Mouse (Mus musculus): ENCODE measurements around the gene Zfp57. TPM values are rescaled to one million over a fixed set of nuclear protein-coding genes. Genes with fewer than 3 reads are reported as not detected.

Zfp57 gene
- polyA plus RNA-seq, 1 experiment from 2014 or later, result 112 TPM

GRCm38 (mm10) chr17:37047332-37047976, 46.5 kb downstream of the Zfp57 start:
- H3K9ac ChIP-seq, result peak overlapping the region; percentile 93

GRCm38 (mm10) chr17:37047981-37048380, 47.0 kb downstream of the Zfp57 start:
- WGBS, result 17% methylated on average over 3 of the region's 3 CpGs
- peaks cover 47% of the 10 kb centered on the region for H3K4me1 ChIP-seq
- no peak for ATAC-seq (ENCODE audit: insufficient number of reproducible peaks, insufficient read depth, low FRiP score, low TSS enrichment, low read depth)

More at GRCm38 (mm10) chr17:37047332-37047976, 46.5 kb downstream of the Zfp57 start:
- Histone ChIP-seq H3K9me3 (no peaks in the 10 kb centered on the region), H3K4me2 (peak overlapping the region; percentile 92), H3K36me3 (no peaks in the 10 kb centered on the region), H3K4me3 (peak overlapping the region; percentile 80), H3K27ac (no peak overlapping the region), H3K27me3 (peaks cover 5% of the 10 kb centered on the region), H3K4me1 (peaks cover 47% of the 10 kb centered on the region)
- ATAC-seq (ENCODE audit: insufficient number of reproducible peaks, insufficient read depth, low FRiP score, low TSS enrichment, low read depth), result no peak
- WGBS, result 18% methylated on average over 19 of the region's 19 CpGs

DNA sequence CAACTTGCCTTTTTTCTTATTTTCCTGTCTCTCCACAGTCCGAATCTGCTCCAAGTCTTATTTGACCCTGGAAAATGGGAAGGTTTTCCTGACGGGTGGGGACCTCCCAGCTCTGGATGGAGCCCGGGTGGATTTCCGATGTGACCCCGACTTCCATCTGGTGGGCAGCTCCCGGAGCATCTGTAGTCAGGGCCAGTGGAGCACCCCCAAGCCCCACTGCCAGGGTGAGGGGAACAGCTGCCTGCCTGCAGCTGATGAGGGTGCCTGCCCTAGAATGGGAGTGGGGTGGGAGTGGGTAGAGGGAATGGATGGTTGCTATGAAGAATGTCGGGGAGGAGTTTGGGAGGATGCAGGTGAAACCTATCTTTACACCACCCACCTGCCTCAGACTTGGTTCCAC, 47.4 kb downstream of the Zfp57 start:
- H3K4me3 ChIP-seq, result peak overlapping the region; percentile 16
- WGBS, result 56% methylated on average over 7 of the region's 7 CpGs
- H3K4me2 ChIP-seq, result no peak overlapping the region; the same call in 1 of the 2 replicates

More at GRCm38 (mm10) chr17:37047981-37048380, 47.0 kb downstream of the Zfp57 start:
- Histone ChIP-seq H3K9me3 (no peaks in the 10 kb centered on the region), H3K36me3 (no peaks in the 10 kb centered on the region), H3K27me3 (peaks cover 5% of the 10 kb centered on the region), H3K9ac (no peak overlapping the region), H3K4me3 (peak overlapping the region; percentile 16), H3K27ac (no peak overlapping the region), H3K4me2 (no peak overlapping the region; the same call in 1 of the 2 replicates)

GRCm38 (mm10) chr17:37049570-37050310, 48.8 kb downstream of the Zfp57 start:
- peak overlapping the region; percentile 77 for H3K9ac ChIP-seq
- peaks cover 47% of the 10 kb centered on the region for H3K4me1 ChIP-seq
- peak overlapping the region; percentile 85 for H3K4me2 ChIP-seq
- H3K36me3 ChIP-seq, result peaks cover 10% of the 10 kb centered on the region
- H3K27ac ChIP-seq, result peak overlapping the region; percentile 64
- 2% methylated on average over 39 of the region's 39 CpGs for WGBS
- peaks cover 5% of the 10 kb centered on the region for H3K27me3 ChIP-seq
- no peaks in the 10 kb centered on the region for H3K9me3 ChIP-seq
- ATAC-seq (ENCODE audit: insufficient number of reproducible peaks, insufficient read depth, low FRiP score, low TSS enrichment, low read depth), result peak; percentile 1; the same call in 1 of the 2 replicates
- peak overlapping the region; percentile 57 for H3K4me3 ChIP-seq

More for the DNA sequence above, 47.4 kb downstream of the Zfp57 start:
- H3K9ac ChIP-seq, result no peak overlapping the region
- H3K36me3 ChIP-seq, result no peaks in the 10 kb centered on the region
- peaks cover 5% of the 10 kb centered on the region for H3K27me3 ChIP-seq
- no peak overlapping the region for H3K27ac ChIP-seq
- peaks cover 47% of the 10 kb centered on the region for H3K4me1 ChIP-seq
- no peak for ATAC-seq (ENCODE audit: insufficient number of reproducible peaks, insufficient read depth, low FRiP score, low TSS enrichment, low read depth)
- no peaks in the 10 kb centered on the region for H3K9me3 ChIP-seq

GRCm38 (mm10) chr17:37050399-37050798, 49.4 kb downstream of the Zfp57 start:
- peak; percentile 34; the same call in 1 of the 2 replicates for ATAC-seq (ENCODE audit: insufficient number of reproducible peaks, insufficient read depth, low FRiP score, low TSS enrichment, low read depth)
- Histone ChIP-seq H3K4me2 (peak overlapping the region; percentile 85), H3K36me3 (peaks cover 17% of the 10 kb centered on the region), H3K27me3 (peaks cover 5% of the 10 kb centered on the region), H3K9ac (peak overlapping the region; percentile 77), H3K9me3 (no peaks in the 10 kb centered on the region), H3K27ac (peak overlapping the region; percentile 64), H3K4me1 (peaks cover 43% of the 10 kb centered on the region), H3K4me3 (peak overlapping the region; percentile 57)
- under 1% methylated on average over 22 of the region's 22 CpGs for WGBS

DNA sequence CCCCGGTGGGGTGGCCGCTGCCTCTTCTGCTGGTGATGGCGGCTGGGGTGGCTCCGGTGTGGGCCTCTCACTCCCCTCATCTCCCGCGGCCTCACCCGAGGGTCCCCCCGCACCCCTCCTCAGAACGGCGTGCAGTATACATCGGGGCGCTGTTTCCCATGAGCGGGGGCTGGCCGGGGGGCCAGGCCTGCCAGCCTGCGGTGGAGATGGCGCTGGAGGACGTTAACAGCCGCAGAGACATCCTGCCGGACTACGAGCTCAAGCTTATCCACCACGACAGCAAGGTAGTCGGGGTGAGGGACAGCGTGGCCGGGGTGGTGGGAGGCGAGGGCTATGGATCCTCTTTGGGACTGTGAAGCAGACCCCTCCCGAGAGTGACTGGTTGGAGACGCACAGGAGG, 49.9 kb downstream of the Zfp57 start:
- H3K27ac ChIP-seq, result no peak overlapping the region
- peak overlapping the region; percentile 77 for H3K9ac ChIP-seq
- peak overlapping the region; percentile 85 for H3K4me2 ChIP-seq
- H3K4me3 ChIP-seq, result peak overlapping the region; percentile 57
- peaks cover 45% of the 10 kb centered on the region for H3K4me1 ChIP-seq
- no peak for ATAC-seq (ENCODE audit: insufficient number of reproducible peaks, insufficient read depth, low FRiP score, low TSS enrichment, low read depth)
- H3K9me3 ChIP-seq, result no peaks in the 10 kb centered on the region
- peaks cover 5% of the 10 kb centered on the region for H3K27me3 ChIP-seq
- peaks cover 22% of the 10 kb centered on the region for H3K36me3 ChIP-seq
- WGBS, result 2% methylated on average over 27 of the region's 27 CpGs

GRCm38 (mm10) chr17:37051745-37052144, 50.8 kb downstream of the Zfp57 start:
- Histone ChIP-seq H3K4me2 (peak overlapping the region; percentile 85), H3K4me3 (no peak overlapping the region; the same call in 1 of the 2 replicates), H3K27me3 (peaks cover 5% of the 10 kb centered on the region)

DNA sequence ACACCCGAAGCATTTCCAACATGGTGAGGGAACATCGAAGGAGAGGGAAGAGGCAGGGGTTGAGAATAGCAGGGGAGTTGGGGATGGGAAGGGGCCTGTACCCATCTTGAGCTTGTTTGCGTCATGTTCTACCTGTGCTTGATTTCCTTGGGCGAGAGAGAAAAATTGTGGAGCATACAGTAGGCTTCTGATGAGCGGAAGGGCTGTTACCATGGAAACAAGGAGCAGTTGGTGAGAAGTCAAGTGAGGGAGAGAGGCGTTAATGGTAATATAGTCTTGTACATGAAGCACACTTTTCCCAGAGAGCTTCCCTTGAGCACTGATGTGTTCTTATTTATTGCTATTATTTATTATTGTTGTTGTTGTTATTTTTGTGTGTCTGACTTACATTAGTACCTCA, 56.0 kb downstream of the Zfp57 start:
- Histone ChIP-seq H3K27me3 (no peaks in the 10 kb centered on the region), H3K4me1 (peaks cover 5% of the 10 kb centered on the region; the same call in 1 of the 2 replicates), H3K4me3 (no peak overlapping the region), H3K36me3 (peaks cover 70% of the 10 kb centered on the region), H3K9me3 (no peaks in the 10 kb centered on the region), H3K4me2 (no peak overlapping the region), H3K27ac (no peak overlapping the region), H3K9ac (no peak overlapping the region)
- 92% methylated on average over 6 of the region's 6 CpGs for WGBS
- ATAC-seq (ENCODE audit: insufficient number of reproducible peaks, insufficient read depth, low FRiP score, low TSS enrichment, low read depth), result no peak

More at GRCm38 (mm10) chr17:37051745-37052144, 50.8 kb downstream of the Zfp57 start:
- Histone ChIP-seq H3K27ac (no peak overlapping the region), H3K4me1 (peaks cover 45% of the 10 kb centered on the region), H3K9me3 (no peaks in the 10 kb centered on the region), H3K9ac (no peak overlapping the region), H3K36me3 (peaks cover 29% of the 10 kb centered on the region)
- no peak for ATAC-seq (ENCODE audit: insufficient number of reproducible peaks, insufficient read depth, low FRiP score, low TSS enrichment, low read depth)
- WGBS, result 50% methylated on average over 4 of the region's 4 CpGs

Other genes starting within 250 kb of the Zfp57 start
- not detected in 2 replicates for gene H2-M10.5, start 228.3 kb upstream of the Zfp57 start, polyA plus RNA-seq (2015; fragmentation: Nextera tagmentation; extraction: Ambion mirVana)
- not detected in 2 replicates for gene H2-M10.6, start 189.0 kb upstream of the Zfp57 start, polyA plus RNA-seq (2015; fragmentation: Nextera tagmentation; extraction: Ambion mirVana)
- 55.7 and 60.3 TPM in 2 replicates for gene Trim26, start 164.0 kb upstream of the Zfp57 start, polyA plus RNA-seq (2015; fragmentation: Nextera tagmentation; extraction: Ambion mirVana)
- gene Trim15, start 134.0 kb upstream of the Zfp57 start, polyA plus RNA-seq (2015; fragmentation: Nextera tagmentation; extraction: Ambion mirVana), result 0.24 and 0.48 TPM in 2 replicates
- gene Trim10, start 131.6 kb upstream of the Zfp57 start, polyA plus RNA-seq (2015; fragmentation: Nextera tagmentation; extraction: Ambion mirVana), result 1.8 and 4.7 TPM in 2 replicates
- not detected in 2 replicates for gene Trim40, start 111.0 kb upstream of the Zfp57 start, polyA plus RNA-seq (2015; fragmentation: Nextera tagmentation; extraction: Ambion mirVana)
- gene Trim31, start 103.0 kb upstream of the Zfp57 start, polyA plus RNA-seq (2015; fragmentation: Nextera tagmentation; extraction: Ambion mirVana), result not detected in 2 replicates
- gene Rnf39, start 58.2 kb upstream of the Zfp57 start, polyA plus RNA-seq (2015; fragmentation: Nextera tagmentation; extraction: Ambion mirVana), result 0.35 and 0.39 TPM in 2 replicates
- 118 and 130 TPM in 2 replicates for gene Ppp1r11, start 49.4 kb upstream of the Zfp57 start, polyA plus RNA-seq (2015; fragmentation: Nextera tagmentation; extraction: Ambion mirVana)
- gene Znrd1, start 42.6 kb upstream of the Zfp57 start, polyA plus RNA-seq (2015; fragmentation: Nextera tagmentation; extraction: Ambion mirVana), result 106 and 115 TPM in 2 replicates
- 4.9 and 6.4 TPM in 2 replicates for gene Znrd1as, start 42.6 kb upstream of the Zfp57 start, polyA plus RNA-seq (2015; fragmentation: Nextera tagmentation; extraction: Ambion mirVana)
- gene 2410137M14Rik, start 19.9 kb upstream of the Zfp57 start, polyA plus RNA-seq (2015; fragmentation: Nextera tagmentation; extraction: Ambion mirVana), result not detected in 2 replicates
- 1.4 TPM in 2 replicates for gene H2-M5, start 11.6 kb upstream of the Zfp57 start, polyA plus RNA-seq (2015; fragmentation: Nextera tagmentation; extraction: Ambion mirVana)
- 0.30 and 0.31 TPM in 2 replicates for gene Mog, start 22.2 kb downstream of the Zfp57 start, polyA plus RNA-seq (2015; fragmentation: Nextera tagmentation; extraction: Ambion mirVana)
- gene Gabbr1, start 44.8 kb downstream of the Zfp57 start, polyA plus RNA-seq (2015; fragmentation: Nextera tagmentation; extraction: Ambion mirVana), result 15.8 and 16.1 TPM in 2 replicates
- 0.10 TPM in 1 of 2 replicates, not detected in the other for gene Olfr90, start 87.3 kb downstream of the Zfp57 start, polyA plus RNA-seq (2015; fragmentation: Nextera tagmentation; extraction: Ambion mirVana)
- gene Olfr91, start 97.1 kb downstream of the Zfp57 start, polyA plus RNA-seq (2015; fragmentation: Nextera tagmentation; extraction: Ambion mirVana), result not detected in 2 replicates
- not detected in 2 replicates for gene Olfr92, start 118.9 kb downstream of the Zfp57 start, polyA plus RNA-seq (2015; fragmentation: Nextera tagmentation; extraction: Ambion mirVana)
- gene Olfr93, start 160.3 kb downstream of the Zfp57 start, polyA plus RNA-seq (2015; fragmentation: Nextera tagmentation; extraction: Ambion mirVana), result not detected in 2 replicates
- not detected in 2 replicates for gene Ubd, start 192.7 kb downstream of the Zfp57 start, polyA plus RNA-seq (2015; fragmentation: Nextera tagmentation; extraction: Ambion mirVana)
- gene Olfr94, start 199.8 kb downstream of the Zfp57 start, polyA plus RNA-seq (2015; fragmentation: Nextera tagmentation; extraction: Ambion mirVana), result not detected in 2 replicates
- not detected in 2 replicates for gene Olfr95, start 212.0 kb downstream of the Zfp57 start, polyA plus RNA-seq (2015; fragmentation: Nextera tagmentation; extraction: Ambion mirVana)
- not detected in 2 replicates for gene Olfr96, start 219.0 kb downstream of the Zfp57 start, polyA plus RNA-seq (2015; fragmentation: Nextera tagmentation; extraction: Ambion mirVana)
- not detected in 2 replicates for gene Olfr97, start 236.2 kb downstream of the Zfp57 start, polyA plus RNA-seq (2015; fragmentation: Nextera tagmentation; extraction: Ambion mirVana)